Mouse (Mus musculus): ENCODE measurements around the gene Kcns3.
"Not testable (repeated sequence)": the region's sequence is repeated elsewhere in the genome, so short reads cannot be mapped to it uniquely, and the experiment has no call there.

Gene Kcns3

DNA sequence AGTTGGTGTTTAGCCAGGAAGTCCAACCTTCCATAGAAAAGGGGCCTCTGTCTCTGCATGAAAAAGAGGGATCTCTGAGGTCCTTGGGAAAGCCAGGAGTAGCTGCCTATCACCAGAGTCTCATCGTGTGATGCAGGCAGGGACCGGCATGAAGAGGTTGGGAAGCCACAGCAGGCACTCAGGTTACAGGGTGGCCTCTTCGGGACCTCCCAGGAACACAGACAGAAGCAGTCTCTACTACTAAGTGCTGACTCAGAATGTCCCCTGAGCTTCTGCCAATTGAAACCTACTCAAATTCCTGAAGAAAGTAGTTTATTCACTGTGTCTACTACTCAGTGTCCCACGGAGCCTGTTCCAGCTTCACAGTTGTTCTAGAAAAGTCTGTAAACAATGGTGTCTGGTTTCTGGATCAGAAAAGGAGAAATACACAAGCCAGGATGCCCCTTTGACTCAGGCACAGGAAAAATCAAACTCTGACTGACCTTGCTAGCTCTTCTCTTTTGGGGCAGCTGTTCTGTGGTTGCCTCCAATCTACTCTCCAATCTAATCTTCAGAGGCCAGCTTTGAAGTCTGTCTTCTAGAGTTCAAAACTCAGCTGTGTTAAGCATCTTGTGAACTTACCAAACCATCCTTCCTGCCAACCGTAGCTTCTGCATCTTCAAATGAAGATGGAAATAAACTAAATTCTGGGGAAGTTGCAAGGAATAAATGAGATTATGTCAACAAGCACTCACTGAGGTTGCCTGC lies 62.1 kb downstream of the Kcns3 start:
- in situ Hi-C loops (cut with MboI; ENCODE audit: unreplicated experiment in 2 of 2), result no loop called here

- in situ Hi-C loops (cut with MboI; ENCODE audit: unreplicated experiment in 2 of 2), result no loop called here
These were observed 64.0 kb downstream of the Kcns3 start for GRCm38 (mm10) chr12:11086866-11087265.

GRCm38 (mm10) chr12:11071079-11071478 lies 79.8 kb downstream of the Kcns3 start:
- in situ Hi-C loops (cut with MboI; ENCODE audit: unreplicated experiment in 2 of 2), result no loop called here

DNA sequence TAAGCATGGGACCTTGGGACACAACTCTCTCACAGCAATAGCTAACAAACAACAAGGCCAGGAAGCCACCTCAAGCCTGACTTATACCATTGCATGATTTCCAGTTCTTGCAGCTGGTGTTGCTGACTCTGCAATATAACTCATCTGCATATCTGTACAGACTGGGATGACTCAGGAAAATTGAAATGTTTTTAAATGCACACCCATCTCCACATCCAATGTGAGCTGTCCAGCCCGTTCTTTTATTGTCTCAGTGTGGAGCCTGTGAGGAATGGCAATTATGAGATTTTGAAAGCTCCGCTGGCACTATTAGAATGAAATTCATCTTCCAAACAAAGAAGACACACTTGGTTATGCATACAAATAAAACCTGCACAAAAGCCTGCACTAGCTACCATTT lies 84.0 kb downstream of the Kcns3 start:
- in situ Hi-C loops (cut with MboI; ENCODE audit: unreplicated experiment in 2 of 2), result no loop called here

DNA sequence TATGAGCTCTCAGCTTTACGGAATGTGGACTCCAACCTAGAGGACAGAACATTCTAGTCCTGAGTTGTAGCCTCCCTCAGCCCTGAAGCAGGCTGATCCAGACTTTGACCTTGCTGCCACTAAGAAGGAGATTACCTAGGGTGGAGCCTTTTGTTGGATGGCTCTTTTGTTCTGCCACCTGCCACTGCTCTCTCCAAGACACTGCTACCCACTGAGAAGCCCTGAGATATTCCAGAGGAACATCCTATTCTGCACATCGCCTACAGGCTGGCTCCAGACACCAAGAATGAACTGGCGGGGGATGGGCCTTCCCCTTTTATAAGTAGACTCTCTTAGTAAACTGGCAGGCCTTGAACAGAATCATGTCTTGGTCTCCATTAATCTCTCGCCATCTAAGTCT lies 98.2 kb downstream of the Kcns3 start:
- in situ Hi-C loops (cut with MboI; ENCODE audit: unreplicated experiment in 2 of 2), result not testable (repeated sequence)

DNA sequence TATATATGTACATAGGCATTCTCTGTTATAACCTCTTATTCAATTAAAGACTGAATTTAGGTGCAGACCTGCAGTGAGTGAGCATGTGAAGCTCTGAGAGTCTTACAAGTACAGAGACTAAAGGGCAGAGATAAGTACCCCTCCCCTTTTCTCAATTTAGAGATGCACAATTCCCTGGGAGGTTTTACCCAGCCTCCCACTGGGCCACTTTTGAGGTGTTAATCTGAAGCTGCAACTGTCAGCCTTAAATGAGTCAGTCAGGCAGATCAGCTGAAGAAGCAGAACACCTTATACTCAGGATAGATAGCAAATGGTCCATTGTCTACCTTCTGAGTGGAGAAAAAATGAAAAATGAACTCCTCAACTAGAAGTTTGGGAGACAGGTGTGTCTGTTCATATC lies 109.0 kb downstream of the Kcns3 start:
- in situ Hi-C loops (cut with MboI; ENCODE audit: unreplicated experiment in 2 of 2), result no loop called here

All from v-Abl transformed pro-B cells (cell line).